Mouse (Mus musculus) colon, adult 2 months (tissue): ENCODE results near the gene Pgd. TPM values are rescaled to one million over a fixed set of nuclear protein-coding genes. Genes with fewer than 3 reads are reported as not detected.

ENCODE experiments used
- polyA plus RNA-seq: library from polyadenylated mRNA; depleted of rRNA; stranded (reverse); fragments of >200 nt; gene quantifications from 2 replicates; pipeline ENCODE4 v1.2.3, GENCODE M21; 2012; rRNA removed

Pgd gene
- 173 and 209 TPM in 2 replicates for polyA plus RNA-seq

DNA sequence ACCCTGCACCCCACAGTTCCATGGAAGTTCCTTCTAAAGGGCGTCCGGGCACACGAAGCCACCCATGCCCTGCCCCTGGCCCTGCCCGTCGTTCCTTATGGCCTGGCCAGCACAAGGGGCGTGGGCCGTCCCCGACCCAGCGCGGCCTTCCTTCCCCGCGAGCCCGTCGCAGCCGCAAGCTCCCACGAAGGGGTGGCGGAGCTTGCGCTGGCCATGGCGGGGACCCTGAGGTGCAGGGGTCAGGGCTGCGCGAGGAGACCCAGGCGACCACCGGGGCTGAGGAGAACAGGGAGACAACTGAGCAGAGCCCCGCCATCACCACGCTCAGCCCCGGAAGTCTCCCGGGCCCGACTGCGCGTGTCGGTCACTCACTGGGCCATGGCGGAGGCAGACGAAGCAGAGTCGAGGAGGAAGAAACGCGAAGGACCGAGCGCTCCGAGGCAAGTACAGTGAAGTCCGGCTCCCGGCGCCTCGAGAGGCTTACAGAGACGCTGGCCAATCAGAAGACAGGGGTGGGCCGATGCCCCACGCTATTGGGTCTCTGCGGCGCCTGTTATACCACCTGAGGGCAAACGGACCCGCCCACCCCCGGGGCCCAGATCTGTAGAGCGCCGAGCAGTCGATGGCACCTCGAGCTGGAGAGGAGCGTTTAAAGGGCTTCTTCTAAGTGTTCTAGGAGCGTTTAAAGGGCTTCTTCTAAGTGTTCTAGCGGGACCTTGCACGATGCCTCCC is at the start of gene Pgd:
Gene Pgd (minus strand): TSS at position 557 of the 732 bp plus-strand sequence.

GRCm38 (mm10) chr4:149136982-149137770 is 29.4 kb downstream of the Pgd start, which contains the start of gene Cenps:
TSS of gene Cenps (minus strand) at chr4:149137629.

GRCm38 (mm10) chr4:149126663-149127062 is 39.9 kb downstream of the Pgd start, which contains the start of gene Cort:
TSS of gene Cort (minus strand) at chr4:149126763.

GRCm38 (mm10) chr4:149103875-149104561 is 62.6 kb downstream of the Pgd start, which contains the start of gene Dffa:
TSS of gene Dffa (plus strand) at chr4:149104146.

Other genes starting within 250 kb of the Pgd start
- gene Pex14, start 66.9 kb downstream of the Pgd start, polyA plus RNA-seq: 45.8 and 46.9 TPM in 2 replicates
- gene Dffa, start 62.6 kb downstream of the Pgd start, polyA plus RNA-seq: 17.6 and 17.9 TPM in 2 replicates
- gene Cort, start 40.0 kb downstream of the Pgd start, polyA plus RNA-seq: not detected in 2 replicates
- gene Cenps, start 29.1 kb downstream of the Pgd start, polyA plus RNA-seq: 0.87 and 3.3 TPM in 2 replicates
- gene Kif1b, start 140.9 kb upstream of the Pgd start, polyA plus RNA-seq: 19.9 and 22.2 TPM in 2 replicates